9 mouse cellular contexts compared by ENCODE assay signal in the genomic region with DNA sequence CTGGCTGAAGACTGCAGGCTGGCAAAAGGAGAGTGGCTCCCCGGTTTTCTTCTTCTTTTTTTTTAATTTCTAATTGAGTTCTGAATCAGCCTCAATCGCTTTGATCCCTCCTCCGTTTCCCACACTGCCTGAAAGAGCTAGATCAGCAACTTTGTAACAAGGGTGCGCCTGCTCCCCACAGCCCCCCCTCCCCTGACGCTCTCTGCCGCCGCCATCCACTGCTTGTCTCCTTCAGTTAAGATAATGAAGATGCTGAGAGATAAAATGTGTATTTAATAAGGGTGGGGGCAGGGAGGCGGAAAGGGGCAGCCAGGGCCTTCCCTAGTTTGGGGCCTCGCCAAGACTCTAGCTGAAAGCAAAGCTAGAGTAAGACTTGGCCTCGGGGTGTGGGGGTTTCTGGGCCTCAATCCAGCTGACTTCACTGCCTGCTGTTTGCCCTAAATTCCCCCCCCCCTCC. TPM values are rescaled to one million over a fixed set of nuclear protein-coding genes. Genes with fewer than 3 reads are reported as not detected.
DNase-seq lines count a peak whose midpoint lies in the region; ATAC-seq and TF ChIP-seq lines count a peak whose summit lies in the region.
"Had no signal": no experiment of that assay in that cellular context is flagged by ENCODE, and none has a peak within 500 bp of the region (broad histone marks: within the 10 kb centered on the region; RNA-seq: fewer than 3 reads in every experiment).

No protein-coding gene starts in this region.

- peak; percentile 23; the same call in 1 of the 2 replicates for ATAC-seq in embryonic facial prominence, embryonic 14.5 days (ENCODE audit: low read depth)

- H3K27me3 ChIP-seq in cerebellum, adult 2 months (ENCODE audit: control insufficient read depth, insufficient read depth, low read length): no peaks in the 10 kb centered on the region
- no peaks in the 10 kb centered on the region for H3K27me3 ChIP-seq in embryonic facial prominence, embryonic 14.5 days (replicated peaks; ENCODE audit: control insufficient read depth, insufficient read depth, low read length)

- no peak for TF ChIP-seq CTCF in cerebellum, adult 2 months (IDR thresholded peaks at IDR 0.05; ENCODE audit: borderline replicate concordance, insufficient read depth, low read depth, low read length)

- 51% methylated on average over 10 of the region's 10 CpGs for WGBS in cerebellum, adult 2 months
- WGBS in embryonic facial prominence, embryonic 14.5 days: 4% methylated on average over 10 of the region's 10 CpGs

- TF ChIP-seq POLR2A in cerebellum, adult 2 months (IDR thresholded peaks at IDR 0.05; ENCODE audit: borderline replicate concordance, insufficient read depth, low read length): no peak

- peak overlapping the region; percentile 49 for H3K4me2 ChIP-seq in embryonic facial prominence, embryonic 14.5 days (ENCODE audit: low read depth, low read length)

- H3K4me1 ChIP-seq in cerebellum, adult 2 months (ENCODE audit: control insufficient read depth, insufficient read depth, low read length): peaks cover 13% of the 10 kb centered on the region; the same call in 1 of the 2 replicates
- peaks cover 72% of the 10 kb centered on the region for H3K4me1 ChIP-seq in embryonic facial prominence, embryonic 14.5 days (ENCODE audit: control insufficient read depth, insufficient read depth, low read length)

- peak; percentile 24 to 42 for DNase-seq in cerebellum, adult 2 months
- no peak for DNase-seq in cerebellum, adult 11 months
- peak; percentile 96 for DNase-seq in 3T3-L1 (ENCODE audit: low read depth, low spot score)
- DNase-seq in embryonic facial prominence, embryonic 14.5 days (ENCODE audit: low spot score): peak; percentile 97
- DNase-seq in induced T-regulatory cell, adult 2 months (ENCODE audit: low read depth): peak; percentile 61
- DNase-seq in lung, postnatal 10 days: peak; percentile 91
- DNase-seq in testis, postnatal 14 days (ENCODE audit: low spot score): peak; percentile 73
- DNase-seq in frontal cortex, postnatal 36 days (ENCODE audit: low spot score in 2 of 2): no peak

- H3K9me3 ChIP-seq in embryonic facial prominence, embryonic 14.5 days (ENCODE audit: control insufficient read depth, low read length): no peaks in the 10 kb centered on the region

- peaks cover 5% of the 10 kb centered on the region; the same call in 1 of the 2 replicates for H3K36me3 ChIP-seq in embryonic facial prominence, embryonic 14.5 days (ENCODE audit: control insufficient read depth, insufficient read depth, low read length)

- H3K4me3 ChIP-seq in cerebellum, adult 2 months (replicated peaks; ENCODE audit: insufficient read depth, low read depth, low read length): no peak overlapping the region
- H3K4me3 ChIP-seq in embryonic facial prominence, embryonic 14.5 days (ENCODE audit: low read depth, low read length): peak overlapping the region; percentile 8; the same call in 1 of the 2 replicates
- H3K4me3 ChIP-seq: erythroblast, embryonic 14.5 days had no signal

- H3K27ac ChIP-seq in cerebellum, adult 2 months (ENCODE audit: insufficient read depth, low read length): no peak overlapping the region
- peak overlapping the region; percentile 92 for H3K27ac ChIP-seq in embryonic facial prominence, embryonic 14.5 days (replicated peaks; ENCODE audit: low read depth, low read length)

- no peak overlapping the region for H3K9ac ChIP-seq in embryonic facial prominence, embryonic 14.5 days (ENCODE audit: low read depth, low read length)

RNA-seq across cellular contexts. Expression of gene Rara, which starts 2.3 kb away (rescaled TPM):
- polyA plus RNA-seq in cerebellum, adult 2 months (2012; rRNA removed): 13.5 and 15.4 TPM in 2 replicates
- polyA plus RNA-seq in embryonic facial prominence, embryonic 14.5 days (2014; fragmentation: Nextera tagmentation; extraction: Ambion mirVana): 46.4 and 50.3 TPM in 2 replicates

RNA-seq across cellular contexts. Expression of gene Cdc6, which starts 17.7 kb away (rescaled TPM):
- 0.30 and 0.36 TPM in 2 replicates for polyA plus RNA-seq in cerebellum, adult 2 months (2012; rRNA removed)
- 22.7 and 23.0 TPM in 2 replicates for polyA plus RNA-seq in embryonic facial prominence, embryonic 14.5 days (2014; fragmentation: Nextera tagmentation; extraction: Ambion mirVana)

RNA-seq across cellular contexts. Expression of gene Gjd3, which starts 57.5 kb away (rescaled TPM):
- polyA plus RNA-seq in cerebellum, adult 2 months (2012; rRNA removed): 1.2 and 2.1 TPM in 2 replicates
- 0.34 and 0.56 TPM in 2 replicates for polyA plus RNA-seq in embryonic facial prominence, embryonic 14.5 days (2014; fragmentation: Nextera tagmentation; extraction: Ambion mirVana)
- polyA plus RNA-seq: erythroblast, embryonic 14.5 days had no signal

Comparison
In these comparisons a context has a peak if more than half of its experiments do, and no peak if none do; other contexts are left out.
1. DNase-seq: peak in cerebellum, adult 2 months (2 of 2), 3T3-L1 (single experiment), embryonic facial prominence, embryonic 14.5 days (single experiment), induced T-regulatory cell, adult 2 months (single experiment), lung, postnatal 10 days (single experiment) and testis, postnatal 14 days (single experiment); none in cerebellum, adult 11 months (single experiment) and frontal cortex, postnatal 36 days (0 of 2).
2. RNA of gene Cdc6, which starts 17.7 kb away (polyA plus RNA-seq): 22.7 to 23.0 TPM in embryonic facial prominence, embryonic 14.5 days; 0.30 to 0.36 TPM in cerebellum, adult 2 months; every median in the first group is over 10 times any median in the second.